Mouse (Mus musculus): ENCODE data around the gene Unc13b.

- TF ChIP-seq POLR2A (IDR thresholded peaks at IDR 0.05; ENCODE audit: low read depth, low read length) (no peak), CTCF (conservative IDR thresholded peaks at IDR 0.05; ENCODE audit: insufficient read depth, insufficient read length, low read depth, low read length) (no peak)
Measured at GRCm38 (mm10) chr4:43177126-43177525, 118.4 kb downstream of the Unc13b start.
